Mouse (Mus musculus): ENCODE results near the gene Gm37419.

DNA sequence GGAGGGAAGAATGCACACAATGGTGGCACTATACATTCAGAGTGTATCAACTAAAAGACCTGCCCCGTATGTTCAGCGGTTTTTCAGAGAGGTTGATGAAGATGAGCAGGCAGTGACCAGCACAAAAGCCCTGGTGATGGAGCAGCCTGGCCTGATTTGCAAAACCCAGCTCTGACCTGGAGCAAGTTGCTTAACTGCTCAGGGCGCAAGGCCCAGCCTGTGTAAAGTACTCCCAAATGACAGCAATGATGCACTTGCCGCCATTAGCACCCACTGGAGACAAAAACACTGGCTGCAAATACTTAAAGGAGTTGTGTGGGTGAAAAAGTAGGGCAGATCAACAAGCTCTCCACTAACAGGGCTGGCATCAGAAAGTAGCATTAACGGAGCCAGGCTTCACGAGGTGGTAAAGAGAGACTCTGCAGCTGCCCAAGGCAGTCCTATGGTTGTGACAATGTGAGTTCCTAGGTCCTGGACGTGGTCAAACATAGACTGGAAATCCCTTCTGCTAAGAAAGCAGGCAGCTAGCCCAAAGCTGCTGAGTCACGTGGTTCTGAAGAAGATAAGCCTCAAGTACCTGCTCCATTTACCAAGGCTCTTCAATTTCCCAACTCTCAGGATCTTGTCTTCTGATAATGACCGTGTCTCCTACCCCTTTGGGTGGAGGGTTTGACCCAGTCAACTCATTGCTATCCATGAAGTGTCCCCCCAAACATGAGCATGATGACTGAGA lies 14.5 kb upstream of the Gm37419 start:
- TF ChIP-seq CTCF (IDR thresholded peaks at IDR 0.05; ENCODE audit: extremely low read depth, insufficient read length, insufficient replicate concordance, low read depth, low read length): no peak
- TF ChIP-seq POLR2A (IDR thresholded peaks at IDR 0.05; ENCODE audit: low read depth, low read length): no peak

Data from small intestine, adult 2 months (tissue).